In genomic region chr6:129215886-129216637, GRCm38 (mm10) we compare ENCODE assay signal across 11 mouse cellular contexts. TPM values are rescaled to one million over a fixed set of nuclear protein-coding genes. Genes with fewer than 3 reads are reported as not detected.
A peak's percentile ranks its signal among the peaks of the same experiment; 100 is the strongest.
DNase-seq lines count a peak whose midpoint lies in the region; ATAC-seq lines count a peak whose summit lies in the region.
"Had no signal": no experiment of that assay in that cellular context is flagged by ENCODE, and none has a peak within 500 bp of the region (broad histone marks: within the 10 kb centered on the region; RNA-seq: fewer than 3 reads in every experiment).

No protein-coding gene starts in this region.

- H3K36me3 ChIP-seq in heart, embryonic 15.5 days, result no peaks in the 10 kb centered on the region
- no peaks in the 10 kb centered on the region for H3K36me3 ChIP-seq in forebrain, embryonic 10.5 days (replicated peaks)

- 0 out of 2 replicates have a peak, but pooled peaks cover 4% of the 10 kb centered on the region for H3K4me1 ChIP-seq in heart, embryonic 15.5 days (replicated peaks)
- no peaks in the 10 kb centered on the region for H3K4me1 ChIP-seq in forebrain, embryonic 10.5 days

- no peak overlapping the region for H3K9ac ChIP-seq in heart, embryonic 15.5 days

- DNase-seq in heart, postnatal 25 days (ENCODE audit: low spot score), result no peak
- peak; percentile 83 for DNase-seq in 416B (ENCODE audit: low read depth)
- DNase-seq in adipocyte (ENCODE audit: low spot score), result peak; percentile 87
- DNase-seq in lung, postnatal 10 days, result peak; percentile 39
- DNase-seq in cerebellum, postnatal 14 days, result no peak
- DNase-seq in forebrain, embryonic 10.5 days (ENCODE audit: extremely low spot score, low spot score), result no peak
- DNase-seq in right cerebral cortex, postnatal 4 days, result no peak

- H3K4me3 ChIP-seq in heart, embryonic 15.5 days, result no peak overlapping the region
- no peak overlapping the region for H3K4me3 ChIP-seq in forebrain, embryonic 10.5 days

- ATAC-seq in heart, embryonic 15.5 days (replicated peaks; ENCODE audit: insufficient number of reproducible peaks, insufficient read depth, low FRiP score, low read depth), result no peak
- ATAC-seq: forebrain, embryonic 14.5 days; hindbrain, embryonic 16.5 days had no signal

- 49% methylated on average over 7 of the region's 7 CpGs for WGBS in heart, embryonic 15.5 days
- WGBS in forebrain, embryonic 10.5 days, result 91% methylated on average over 7 of the region's 7 CpGs

- H3K27me3 ChIP-seq in heart, embryonic 15.5 days, result no peaks in the 10 kb centered on the region
- H3K27me3 ChIP-seq in forebrain, embryonic 10.5 days (ENCODE audit: poor library complexity, severe bottlenecking), result no peaks in the 10 kb centered on the region

- H3K9me3 ChIP-seq in heart, embryonic 15.5 days (replicated peaks), result no peaks in the 10 kb centered on the region
- H3K9me3 ChIP-seq in forebrain, embryonic 10.5 days, result no peaks in the 10 kb centered on the region

- intact Hi-C loops in heart, postnatal 25 days (cut with DNase I), result no loop called here

- H3K27ac ChIP-seq in heart, embryonic 15.5 days, result peak overlapping the region; percentile 18; the same call in 1 of the 2 replicates
- H3K27ac ChIP-seq in forebrain, embryonic 10.5 days, result no peak overlapping the region

- no peak overlapping the region for H3K4me2 ChIP-seq in heart, embryonic 15.5 days

RNA-seq across cellular contexts. Expression of gene Clec2d, which starts 35.6 kb away (rescaled TPM):
- polyA plus RNA-seq in heart, embryonic 15.5 days (2015; fragmentation: Nextera tagmentation; extraction: Ambion mirVana), result 0.37 and 0.46 TPM in 2 replicates
- total RNA-seq in heart, postnatal 25 days (2021), result 10 to 100 TPM; 36.3 to 40.3 TPM
- polyA plus RNA-seq in forebrain, embryonic 10.5 days (2016; fragmentation: Nextera tagmentation; extraction: Ambion mirVana), result not detected in 2 replicates
- polyA plus RNA-seq: forebrain, embryonic 14.5 days; limb, embryonic 11.5 days had no signal

RNA-seq across cellular contexts. Expression of gene Cd69, which starts 59.2 kb away (rescaled TPM):
- polyA plus RNA-seq in heart, embryonic 15.5 days (2015; fragmentation: Nextera tagmentation; extraction: Ambion mirVana), result 0.10 and 0.70 TPM in 2 replicates
- under 1 TPM in 1 of 2 experiments, not detected in 1; 0.34 TPM for total RNA-seq in heart, postnatal 25 days (2021)
- polyA plus RNA-seq in forebrain, embryonic 10.5 days (2016; fragmentation: Nextera tagmentation; extraction: Ambion mirVana), result 0.09 and 0.11 TPM in 2 replicates
- polyA plus RNA-seq: forebrain, embryonic 14.5 days had no signal

Comparison
In these comparisons a context has a peak if more than half of its experiments do, and no peak if none do; other contexts are left out.
1. DNase-seq: peak in 416B (single experiment), adipocyte (single experiment) and lung, postnatal 10 days (single experiment); none in heart, postnatal 25 days (single experiment), cerebellum, postnatal 14 days (0 of 2), forebrain, embryonic 10.5 days (single experiment) and right cerebral cortex, postnatal 4 days (single experiment).